Mouse (Mus musculus): ENCODE measurements around the gene Kdf1.
"Not testable (repeated sequence)": the region's sequence is repeated elsewhere in the genome, so short reads cannot be mapped to it uniquely, and the experiment has no call there.

Gene Kdf1

GRCm38 (mm10) chr4:133496738-133497445 is 21.9 kb upstream of the Kdf1 start:
- DNase-seq (ENCODE audit: low spot score in 2 of 2): no peak

DNA sequence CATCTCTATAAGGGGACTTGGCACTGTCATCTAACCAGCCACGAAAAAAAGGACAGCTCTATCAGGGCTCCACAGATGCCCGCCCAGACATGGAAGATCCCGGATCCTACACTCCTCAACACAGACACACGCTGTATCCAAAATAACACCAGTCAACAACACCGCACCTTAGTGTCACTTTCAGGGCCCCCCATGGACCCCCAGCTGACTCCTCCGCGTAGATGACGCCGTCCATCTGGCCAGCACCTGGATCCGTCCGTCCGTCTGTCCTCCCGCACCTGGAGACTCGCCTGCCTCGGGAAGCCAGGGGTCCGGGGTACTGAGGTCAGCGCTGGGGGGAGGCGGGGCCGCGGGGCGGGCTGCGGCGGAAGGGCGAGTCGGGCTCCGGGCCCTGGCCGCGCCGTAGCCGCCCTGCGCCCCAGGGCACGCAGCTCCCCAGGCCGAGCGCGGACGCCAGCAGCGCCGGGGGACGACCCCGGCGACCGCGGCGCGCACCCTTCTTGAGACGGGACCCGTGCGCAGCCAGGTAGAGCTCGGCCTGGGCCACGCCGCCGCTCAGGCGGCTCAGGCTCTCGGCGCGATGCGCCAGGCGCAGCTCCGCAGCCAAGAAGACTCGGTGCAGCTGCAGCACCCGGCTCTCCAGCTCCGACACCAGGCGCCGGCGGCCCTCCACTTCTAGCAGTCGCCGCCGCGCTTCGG is 21.2 kb upstream of the Kdf1 start:
- no peak for DNase-seq (ENCODE audit: low spot score in 2 of 2)

DNA sequence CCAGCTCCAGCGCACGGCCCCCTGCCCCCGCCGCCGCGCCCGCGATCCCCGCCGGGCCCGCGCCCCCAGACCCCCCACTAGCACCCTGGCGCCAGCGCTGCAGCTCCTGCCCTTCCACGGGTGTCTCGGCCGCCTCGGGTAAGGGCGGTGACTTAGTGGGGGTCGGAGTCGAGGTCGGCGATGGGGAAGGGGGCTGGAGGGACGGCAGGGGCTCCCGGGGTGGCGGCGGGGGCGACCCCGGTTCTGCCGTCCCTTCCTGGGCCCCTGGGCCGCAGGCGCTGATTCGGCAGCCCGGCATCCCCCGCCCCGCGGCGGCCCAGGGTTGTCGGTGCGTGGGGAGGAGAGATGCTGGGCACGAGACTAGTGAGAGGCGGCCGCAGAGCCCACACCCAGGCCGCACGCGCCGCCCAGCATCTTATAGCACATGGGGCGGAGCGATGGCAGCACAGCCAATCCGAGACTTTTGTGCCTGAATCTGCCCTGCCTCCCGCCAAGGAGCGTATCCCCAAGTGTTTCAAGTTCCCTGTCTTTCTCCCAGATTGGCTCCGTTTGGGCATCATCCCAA is 20.5 kb upstream of the Kdf1 start, which contains the start of gene Trnp1:
Trnp1 (minus strand) TSS at position 391 of the 565 bp plus-strand sequence.
- DNase-seq (ENCODE audit: low spot score in 2 of 2): peak; percentile 84 to 87

DNA sequence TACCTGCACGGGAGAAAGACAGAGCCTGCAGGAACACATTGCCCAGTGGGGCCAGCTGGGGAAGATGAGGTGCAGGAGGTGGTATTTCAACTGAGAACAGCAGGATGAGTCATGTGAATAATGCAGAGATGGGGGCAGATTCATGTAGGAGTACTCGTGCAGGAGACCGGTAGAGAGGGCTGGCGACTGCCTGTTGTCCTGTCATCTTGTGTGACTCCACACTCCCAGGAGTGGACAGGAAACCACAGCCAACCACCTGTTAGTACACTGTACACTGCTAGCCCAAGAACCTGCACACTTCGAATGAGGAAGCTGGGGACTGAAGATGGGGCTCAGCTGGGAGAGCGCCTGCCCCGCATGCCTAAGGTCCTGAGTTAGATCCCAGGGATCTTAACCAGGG is 17.2 kb upstream of the Kdf1 start:
- DNase-seq (ENCODE audit: low spot score in 2 of 2): peak in 1 of 2 experiments; percentile 35

GRCm38 (mm10) chr4:133504300-133504699 is 14.5 kb upstream of the Kdf1 start:
- no peak for DNase-seq (ENCODE audit: low spot score in 2 of 2)

- DNase-seq (ENCODE audit: low spot score in 2 of 2): no peak
These were observed 13.8 kb upstream of the Kdf1 start for GRCm38 (mm10) chr4:133504755-133505485.

DNA sequence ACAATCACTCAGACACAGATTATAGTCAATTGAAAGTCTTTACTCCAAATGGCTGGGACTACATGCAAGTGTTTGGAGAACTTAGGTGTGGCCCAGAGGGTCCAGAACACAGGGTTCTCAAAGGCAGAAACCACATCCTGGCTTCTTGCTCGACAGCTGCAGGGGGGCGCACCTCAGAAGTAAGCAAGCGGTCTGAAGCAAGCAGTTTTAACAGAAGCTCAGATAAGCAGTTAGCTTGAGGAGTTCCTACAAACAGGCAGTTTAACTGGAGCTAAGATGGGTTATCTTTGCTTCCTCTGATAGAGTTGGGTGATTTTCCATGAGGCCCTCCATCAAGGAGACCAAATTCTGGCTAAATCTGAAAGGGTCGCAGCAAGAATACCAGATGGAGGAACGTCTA is 12.2 kb upstream of the Kdf1 start:
- DNase-seq (ENCODE audit: low spot score in 2 of 2): no peak

DNA sequence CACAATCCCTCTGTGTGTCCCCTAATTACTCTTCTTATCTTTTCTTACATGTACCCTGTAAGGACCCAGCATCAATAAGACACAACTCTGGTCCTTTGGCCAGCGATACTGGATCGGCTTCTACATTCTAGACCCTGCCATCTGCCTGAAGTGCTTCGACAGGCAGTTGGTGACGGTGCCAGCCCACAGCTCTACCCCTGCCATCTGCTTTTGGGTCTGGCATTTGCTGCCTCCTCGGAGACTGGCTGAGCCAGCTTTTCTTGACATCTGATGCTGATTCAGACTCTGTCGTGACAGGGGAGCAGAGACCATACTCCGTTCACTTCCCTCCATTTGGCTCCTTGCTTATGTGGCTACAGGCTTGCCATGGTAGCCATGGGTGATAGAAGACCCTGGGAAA is 9.8 kb upstream of the Kdf1 start:
- peak; percentile 55 to 60 for DNase-seq (ENCODE audit: low spot score in 2 of 2)

- no peak for DNase-seq (ENCODE audit: low spot score in 2 of 2)
These were observed 7.7 kb upstream of the Kdf1 start for GRCm38 (mm10) chr4:133511050-133511449.

DNA sequence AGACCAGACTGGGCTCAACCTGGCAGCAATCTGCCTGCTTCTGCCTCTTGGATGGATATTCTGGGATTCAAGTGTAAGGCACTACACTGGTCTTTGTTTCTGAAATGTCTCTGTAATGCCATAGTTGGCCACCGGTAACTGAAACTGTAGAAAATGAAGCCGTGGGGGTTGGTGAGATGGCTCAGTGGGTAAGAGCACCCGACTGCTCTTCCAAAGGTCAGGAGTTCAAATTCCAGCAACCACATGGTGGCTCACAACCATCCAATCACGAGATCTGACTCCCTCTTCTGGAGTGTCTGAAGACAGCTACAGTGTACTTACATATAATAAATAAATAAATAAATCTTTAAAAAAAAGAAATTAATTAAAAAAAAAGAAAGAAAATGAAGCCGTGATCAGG is 6.3 kb upstream of the Kdf1 start:
- not testable (repeated sequence) for DNase-seq (ENCODE audit: low spot score in 2 of 2)

DNA sequence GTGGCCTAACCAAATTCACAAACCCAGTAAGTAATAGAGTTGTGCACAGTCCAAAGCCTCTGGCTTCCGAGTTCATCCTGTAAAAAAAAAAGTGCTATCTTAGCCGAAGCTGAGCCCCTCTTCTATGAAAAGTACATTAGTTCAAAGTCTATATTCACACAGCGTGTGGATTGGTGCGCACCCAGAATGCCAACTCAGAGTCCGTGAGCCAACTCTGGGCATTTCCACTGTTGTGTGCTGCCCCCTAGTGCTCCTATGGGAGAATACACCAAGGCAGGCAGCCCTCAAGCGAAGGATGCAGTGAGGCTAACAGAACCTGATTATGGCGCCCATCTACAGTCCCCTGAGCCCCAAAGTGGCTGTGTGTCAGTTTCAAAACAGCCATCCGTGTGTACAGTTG is 5.8 kb upstream of the Kdf1 start:
- DNase-seq (ENCODE audit: low spot score in 2 of 2): peak; percentile 86 to 88

DNA sequence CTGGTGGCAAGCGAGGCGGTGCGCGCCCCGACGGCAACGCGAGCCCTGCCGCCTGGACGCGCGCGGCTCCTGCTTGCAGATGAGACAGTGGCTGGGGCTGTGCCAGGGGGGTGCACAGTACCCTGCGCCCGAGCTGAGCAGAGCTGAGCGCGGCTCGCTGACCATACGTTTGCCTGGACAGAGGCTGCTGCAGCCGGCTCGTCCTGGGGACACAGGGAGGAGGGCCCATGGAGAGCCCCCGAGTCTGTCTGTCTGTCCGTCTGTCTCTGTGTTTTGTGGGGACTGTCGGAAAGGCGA is 554 bp downstream of the Kdf1 start:
- DNase-seq (ENCODE audit: low spot score in 2 of 2): no peak

DNA sequence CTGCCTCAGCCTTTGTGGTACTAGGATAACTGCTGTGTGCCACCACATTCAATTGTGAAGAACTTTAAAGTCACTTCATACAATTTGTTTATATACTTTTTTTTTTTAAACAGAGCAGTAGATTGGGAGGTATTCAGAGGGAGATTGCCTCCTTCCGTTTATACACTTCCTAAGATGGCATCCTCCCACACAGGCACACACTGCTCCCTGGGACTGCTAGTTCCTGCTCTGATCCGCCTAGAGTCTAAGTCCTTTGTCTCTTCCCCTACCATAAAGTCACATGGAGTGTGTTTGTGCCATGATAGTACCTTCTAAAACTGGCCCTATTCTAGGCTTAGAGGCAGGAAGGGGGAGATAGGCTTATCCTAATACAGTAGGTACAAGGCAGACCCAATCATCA is 2.7 kb downstream of the Kdf1 start:
- DNase-seq (ENCODE audit: low spot score in 2 of 2): no peak

- no peak for DNase-seq (ENCODE audit: low spot score in 2 of 2)
These were observed 9.0 kb downstream of the Kdf1 start for GRCm38 (mm10) chr4:133527788-133528187.

- DNase-seq (ENCODE audit: low spot score in 2 of 2): no peak
These were observed 14.0 kb downstream of the Kdf1 start for GRCm38 (mm10) chr4:133532777-133533176.

DNA sequence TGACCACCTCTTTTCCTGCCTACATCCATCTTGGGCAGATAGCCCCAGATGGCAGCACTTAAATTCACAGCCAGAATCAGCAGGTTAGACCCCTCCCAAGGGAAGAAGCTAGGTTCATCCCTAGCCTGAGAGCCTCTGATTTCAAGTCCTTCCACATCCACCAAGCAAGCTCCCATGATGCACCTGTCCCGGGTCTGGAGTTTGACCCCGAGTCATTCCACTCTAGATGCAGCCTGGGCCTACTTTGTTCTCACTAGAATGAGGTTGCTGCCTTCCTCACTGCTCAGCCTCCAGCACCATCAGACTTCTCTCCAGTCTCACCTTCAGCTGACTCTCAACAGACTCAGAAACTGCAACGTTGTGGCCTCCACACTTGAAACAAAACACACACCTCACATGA is 17.3 kb downstream of the Kdf1 start:
- no peak for DNase-seq (ENCODE audit: low spot score in 2 of 2)

DNA sequence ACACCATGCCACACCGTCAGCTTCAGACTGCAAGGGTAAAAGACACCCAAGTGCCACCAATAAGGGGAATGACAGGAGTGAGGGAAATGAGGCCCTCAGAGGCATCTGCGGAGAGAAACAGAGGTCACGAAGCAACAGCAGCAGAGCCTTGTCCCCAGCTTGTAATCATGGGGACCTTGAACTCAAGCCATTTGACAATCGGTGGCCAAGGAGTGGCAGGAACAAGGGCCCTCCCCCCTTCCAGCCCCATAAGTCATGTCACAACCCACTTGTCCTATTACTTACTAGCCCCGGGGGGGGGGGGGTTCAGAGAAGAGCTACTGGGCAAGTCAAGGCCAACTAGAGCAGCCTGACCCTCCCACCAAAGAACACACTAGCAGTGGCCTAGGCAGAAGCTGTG is 17.9 kb downstream of the Kdf1 start:
- DNase-seq (ENCODE audit: low spot score in 2 of 2): no peak

GRCm38 (mm10) chr4:133545272-133546231 is 26.8 kb downstream of the Kdf1 start, which contains the start of gene Nudc:
Gene Nudc, minus strand, starts transcription at chr4:133545996.
- DNase-seq (ENCODE audit: low spot score in 2 of 2): peak; percentile 97

DNA sequence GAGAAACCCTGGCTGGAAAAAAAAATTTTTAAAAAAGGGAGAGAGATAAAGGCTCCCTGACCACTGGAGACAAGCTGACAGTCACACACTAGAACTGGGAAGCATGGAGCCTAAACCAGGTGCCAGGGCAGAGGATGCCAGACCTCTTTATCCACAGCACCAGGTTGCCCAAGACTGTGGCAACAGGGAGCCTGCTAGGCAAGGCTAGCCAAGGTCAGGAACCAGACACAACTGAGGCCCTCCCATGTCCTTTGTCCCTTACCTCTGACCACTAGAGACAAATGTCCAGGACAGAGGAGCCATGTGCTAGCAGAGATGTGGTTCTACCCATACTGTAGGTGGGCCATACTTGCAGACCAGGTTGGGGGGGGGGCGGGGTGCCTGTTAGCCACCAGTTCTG is 33.3 kb downstream of the Kdf1 start:
- no peak for DNase-seq (ENCODE audit: low spot score in 2 of 2)

DNA sequence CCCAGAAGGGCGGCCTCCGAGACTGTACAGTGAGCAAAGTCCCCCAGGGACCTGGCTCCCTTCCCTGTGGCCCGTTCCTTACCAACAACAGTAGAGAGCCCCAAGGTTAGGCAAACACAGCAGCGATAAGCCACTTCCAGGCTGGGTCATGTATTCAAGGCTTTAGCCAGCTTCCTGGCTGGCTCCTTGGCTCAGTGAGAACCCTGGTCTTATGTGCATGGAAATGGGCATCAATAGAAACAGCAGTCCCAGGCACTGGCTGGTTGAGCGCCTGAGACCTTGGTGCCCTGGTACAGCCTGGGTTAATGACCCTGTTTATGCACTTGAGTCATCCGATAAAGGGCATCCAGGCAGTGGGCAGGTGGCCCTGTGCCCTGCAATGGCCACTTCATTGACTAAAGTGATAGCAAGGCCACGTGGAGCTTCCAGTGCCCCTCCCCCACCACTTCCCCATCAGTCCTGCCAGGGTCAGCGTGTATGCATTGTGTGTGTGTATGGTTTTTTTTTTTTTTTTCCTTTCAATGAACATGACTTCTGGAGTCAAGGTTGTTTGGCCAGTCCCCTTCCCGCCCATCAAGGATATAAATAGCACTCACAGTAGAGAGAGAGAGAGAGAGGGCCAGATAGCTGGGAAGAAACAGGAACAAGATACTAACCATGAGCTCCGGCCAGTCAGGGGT is 34.1 kb downstream of the Kdf1 start, which contains the start of gene Nr0b2:
Nr0b2 (plus strand) TSS at position 609 of the 680 bp plus-strand sequence.
- no peak for DNase-seq (ENCODE audit: low spot score in 2 of 2)
